Mouse (Mus musculus): ENCODE results near the gene Map9. TPM values are rescaled to one million over a fixed set of nuclear protein-coding genes. Genes with fewer than 3 reads are reported as not detected.

Gene Map9
- 0.19 and 0.36 TPM in 2 replicates for polyA plus RNA-seq (2015; fragmentation: Nextera tagmentation; extraction: Ambion mirVana)

GRCm38 (mm10) chr3:82357797-82358524 lies at the start of gene Map9:
Gene Map9, plus strand, starts transcription at chr3:82358044.

Other genes with a start within 250 kb of the Map9 start
- gene Gucy1a1, start 212.3 kb upstream of the Map9 start, polyA plus RNA-seq (2015; fragmentation: Nextera tagmentation; extraction: Ambion mirVana) = 19.7 and 23.1 TPM in 2 replicates
- gene Npy2r, start 190.0 kb downstream of the Map9 start, polyA plus RNA-seq (2015; fragmentation: Nextera tagmentation; extraction: Ambion mirVana) = not detected in 2 replicates

Data from spleen, postnatal 0 days (tissue).